Mouse (Mus musculus): ENCODE measurements around the gene Gm17416.

DNA sequence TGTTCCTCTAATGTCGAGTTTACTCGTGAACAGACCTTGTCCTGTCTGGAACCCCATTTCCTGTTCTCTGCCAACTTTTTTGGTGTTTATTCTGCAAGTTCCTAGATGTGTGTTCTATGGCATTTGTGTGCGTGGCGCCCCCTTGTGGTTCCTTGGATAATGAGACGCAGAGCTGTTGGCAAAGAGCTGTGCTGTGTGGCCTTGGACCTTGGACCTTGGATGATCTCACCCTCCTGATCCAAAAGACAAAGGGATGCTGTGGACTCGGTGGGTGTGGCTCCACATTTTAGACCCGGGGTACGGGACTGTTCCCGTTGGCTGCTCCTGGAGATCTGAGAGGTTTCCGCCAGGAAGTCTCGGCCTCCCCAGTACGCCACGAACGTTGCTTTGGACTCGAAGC is 34.9 kb downstream of the Gm17416 start, which contains the start of gene Defb36:
- TF ChIP-seq CTCF (IDR thresholded peaks at IDR 0.05; ENCODE audit: borderline replicate concordance, insufficient read depth, low read depth, low read length) (peak; percentile 38; the same call in 1 of the 2 replicates), POLR2A (IDR thresholded peaks at IDR 0.05; ENCODE audit: borderline replicate concordance, insufficient read depth, low read length) (no peak)
